Mouse (Mus musculus): ENCODE measurements around the gene Mesp1. TPM values are rescaled to one million over a fixed set of nuclear protein-coding genes. Genes with fewer than 3 reads are reported as not detected.
"Not testable (repeated sequence)": the region's sequence is repeated elsewhere in the genome, so short reads cannot be mapped to it uniquely, and the experiment has no call there.

The Mesp1 gene
- polyA plus RNA-seq, 1 experiment from 2014 or later = not detected

DNA sequence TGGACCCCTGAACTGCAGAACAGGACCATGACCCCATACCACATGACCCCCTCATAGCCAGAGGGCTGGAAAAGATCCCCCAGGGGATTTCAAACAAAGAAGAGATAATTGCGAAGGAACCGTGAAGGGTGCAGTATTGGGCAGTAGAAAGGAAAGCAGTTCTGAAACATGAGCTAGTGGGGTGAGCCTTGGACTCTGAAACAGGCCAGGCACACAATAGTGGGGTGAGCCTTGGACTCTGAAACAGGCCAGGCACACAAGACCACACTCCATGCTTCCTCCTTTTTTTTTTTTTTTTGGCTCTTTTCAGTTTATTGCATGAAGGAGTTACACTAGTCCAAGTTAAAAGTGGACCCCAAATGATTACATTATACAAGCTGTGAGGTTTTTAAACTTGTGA, 3.8 kb downstream of the Mesp1 start:
- not testable (repeated sequence) for H3K27ac ChIP-seq (ENCODE audit: poor library complexity, severe bottlenecking); H3K4me2 ChIP-seq; H3K9me3 ChIP-seq (replicated peaks); H3K4me3 ChIP-seq; H3K36me3 ChIP-seq; ATAC-seq (ENCODE audit: insufficient number of reproducible peaks, low FRiP score); H3K9ac ChIP-seq
- Histone ChIP-seq H3K27me3 (replicated peaks) (peaks cover 68% of the 10 kb centered on the region), H3K4me1 (replicated peaks) (peaks cover 23% of the 10 kb centered on the region)
- 29% methylated on average over 2 of the region's 2 CpGs for WGBS

- H3K4me1 ChIP-seq (replicated peaks) = peaks cover 7% of the 10 kb centered on the region
- no peaks in the 10 kb centered on the region for H3K36me3 ChIP-seq
- H3K9ac ChIP-seq = no peak overlapping the region
- H3K27me3 ChIP-seq (replicated peaks) = peaks cover 34% of the 10 kb centered on the region
- no peak overlapping the region for H3K4me3 ChIP-seq
- peak; percentile 16; the same call in 1 of the 2 replicates for ATAC-seq (ENCODE audit: insufficient number of reproducible peaks, low FRiP score)
- no peaks in the 10 kb centered on the region for H3K9me3 ChIP-seq (replicated peaks)
- WGBS = 18% methylated on average over 6 of the region's 6 CpGs
- H3K4me2 ChIP-seq = no peak overlapping the region
- H3K27ac ChIP-seq (ENCODE audit: poor library complexity, severe bottlenecking) = no peak overlapping the region
These were observed 7.3 kb downstream of the Mesp1 start for GRCm38 (mm10) chr7:79786295-79786694.

GRCm38 (mm10) chr7:79782516-79782855, 11.1 kb downstream of the Mesp1 start:
- no peak overlapping the region for H3K4me3 ChIP-seq
- no peak overlapping the region for H3K4me2 ChIP-seq
- no peaks in the 10 kb centered on the region for H3K36me3 ChIP-seq
- H3K9me3 ChIP-seq (replicated peaks) = no peaks in the 10 kb centered on the region
- peaks cover 10% of the 10 kb centered on the region for H3K4me1 ChIP-seq (replicated peaks)
- H3K9ac ChIP-seq = no peak overlapping the region
- 74% methylated on average over 2 of the region's 2 CpGs for WGBS
- H3K27ac ChIP-seq (ENCODE audit: poor library complexity, severe bottlenecking) = no peak overlapping the region
- peaks cover 6% of the 10 kb centered on the region; the same call in 1 of the 2 replicates for H3K27me3 ChIP-seq (replicated peaks)
- ATAC-seq (ENCODE audit: insufficient number of reproducible peaks, low FRiP score) = no peak

GRCm38 (mm10) chr7:79781826-79782515, 11.6 kb downstream of the Mesp1 start:
- H3K9ac ChIP-seq = no peak overlapping the region

GRCm38 (mm10) chr7:79780647-79781626, 12.7 kb downstream of the Mesp1 start:
- Histone ChIP-seq H3K4me2 (peak overlapping the region; percentile 64), H3K36me3 (no peaks in the 10 kb centered on the region), H3K4me3 (peak overlapping the region; percentile 31), H3K9me3 (replicated peaks) (no peaks in the 10 kb centered on the region), H3K27ac (ENCODE audit: poor library complexity, severe bottlenecking) (no peak overlapping the region), H3K9ac (peak overlapping the region; percentile 53; the same call in 1 of the 2 replicates), H3K4me1 (replicated peaks) (peaks cover 8% of the 10 kb centered on the region), H3K27me3 (replicated peaks) (no peaks in the 10 kb centered on the region)
- peak; percentile 49; the same call in 1 of the 2 replicates for ATAC-seq (ENCODE audit: insufficient number of reproducible peaks, low FRiP score)
- WGBS = 21% methylated on average over 16 of the region's 16 CpGs

More at GRCm38 (mm10) chr7:79781826-79782515, 11.6 kb downstream of the Mesp1 start:
- Histone ChIP-seq H3K27ac (ENCODE audit: poor library complexity, severe bottlenecking) (no peak overlapping the region), H3K4me1 (replicated peaks) (peaks cover 10% of the 10 kb centered on the region), H3K27me3 (replicated peaks) (peaks cover 5% of the 10 kb centered on the region; the same call in 1 of the 2 replicates), H3K4me2 (no peak overlapping the region), H3K36me3 (no peaks in the 10 kb centered on the region), H3K9me3 (replicated peaks) (no peaks in the 10 kb centered on the region), H3K4me3 (no peak overlapping the region)
- 72% methylated on average over 11 of the region's 11 CpGs for WGBS
- ATAC-seq (ENCODE audit: insufficient number of reproducible peaks, low FRiP score) = no peak

DNA sequence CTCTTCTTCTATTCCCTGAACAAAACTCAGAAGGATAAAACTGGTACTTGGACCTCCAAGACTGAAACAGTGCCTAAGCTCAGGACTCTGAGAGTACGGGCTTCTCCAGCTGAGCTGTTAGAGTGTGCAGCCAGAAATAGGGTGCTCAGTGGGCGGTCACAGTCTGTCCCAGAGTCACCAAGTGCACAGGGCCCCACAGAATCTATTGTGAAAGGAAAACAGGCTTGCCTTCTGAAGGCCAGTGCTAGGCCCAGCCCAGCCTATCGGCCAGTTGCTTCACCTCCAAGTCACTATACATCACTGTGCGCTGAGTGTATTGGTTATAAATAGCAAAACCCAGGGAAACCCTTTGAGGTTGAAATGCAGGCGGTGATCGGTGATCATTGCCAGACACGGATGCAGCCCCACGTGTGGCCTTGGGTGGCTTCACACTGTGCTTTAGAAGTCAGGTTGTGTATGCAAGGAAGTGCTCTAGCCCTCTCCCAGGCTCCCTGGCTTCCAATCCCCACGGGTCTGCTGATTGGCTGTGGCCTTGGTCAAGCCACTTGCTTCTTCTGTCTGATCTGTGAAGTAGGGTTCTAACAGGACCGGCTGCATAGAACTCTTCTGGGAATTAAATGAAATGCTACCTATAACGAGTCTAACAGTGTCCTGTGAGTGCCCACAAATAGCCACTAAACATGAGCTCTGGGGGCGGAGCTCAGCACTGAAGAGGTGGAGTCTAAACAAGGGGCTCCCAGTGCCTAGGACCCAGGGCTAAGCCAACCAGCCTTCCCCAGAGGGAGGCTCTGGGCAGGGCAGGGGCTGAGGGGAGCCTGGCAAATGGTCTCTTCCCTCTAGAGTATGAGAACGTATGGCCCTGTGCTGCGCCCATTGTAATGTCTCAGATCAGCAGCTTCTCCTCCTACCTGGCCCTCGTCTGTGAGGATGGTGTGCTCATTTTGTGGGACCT, 21.8 kb downstream of the Mesp1 start:
- peak; percentile 69 for ATAC-seq (ENCODE audit: insufficient number of reproducible peaks, low FRiP score)
- Histone ChIP-seq H3K9me3 (replicated peaks) (no peaks in the 10 kb centered on the region), H3K27ac (ENCODE audit: poor library complexity, severe bottlenecking) (peak overlapping the region; percentile 74), H3K4me3 (no peak overlapping the region), H3K9ac (no peak overlapping the region), H3K4me1 (replicated peaks) (peaks cover 29% of the 10 kb centered on the region), H3K36me3 (no peaks in the 10 kb centered on the region), H3K27me3 (replicated peaks) (no peaks in the 10 kb centered on the region), H3K4me2 (peak overlapping the region; percentile 6)
- 32% methylated on average over 15 of the region's 15 CpGs for WGBS

DNA sequence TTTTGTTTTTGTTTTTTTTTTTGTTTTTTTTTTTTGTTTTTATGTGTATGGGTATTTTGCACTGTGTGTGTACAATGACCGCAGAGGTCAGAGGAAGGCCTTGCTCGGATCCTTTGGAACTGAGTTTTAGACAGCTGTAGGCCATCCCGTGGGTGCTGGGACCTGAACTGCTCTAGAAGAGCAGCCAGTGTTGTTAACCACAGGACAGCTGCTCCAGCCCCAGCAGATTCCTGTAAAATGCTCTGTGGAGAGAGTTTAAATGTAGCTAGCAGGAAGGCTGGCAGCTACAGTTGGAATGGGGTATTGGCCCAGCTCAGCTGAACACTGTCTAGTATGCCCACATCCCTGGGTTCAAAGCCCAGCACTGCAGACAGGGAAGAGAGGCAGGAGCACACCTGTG, 23.9 kb downstream of the Mesp1 start:
- no peak for ATAC-seq (ENCODE audit: insufficient number of reproducible peaks, low FRiP score)
- H3K9ac ChIP-seq = no peak overlapping the region
- H3K27me3 ChIP-seq (replicated peaks) = no peaks in the 10 kb centered on the region
- H3K4me2 ChIP-seq = no peak overlapping the region
- H3K9me3 ChIP-seq (replicated peaks) = no peaks in the 10 kb centered on the region
- no peak overlapping the region for H3K4me3 ChIP-seq
- no peaks in the 10 kb centered on the region for H3K36me3 ChIP-seq
- H3K27ac ChIP-seq (ENCODE audit: poor library complexity, severe bottlenecking) = no peak overlapping the region
- H3K4me1 ChIP-seq (replicated peaks) = peaks cover 29% of the 10 kb centered on the region
- 80% methylated on average over 3 of the region's 3 CpGs for WGBS

- ATAC-seq (ENCODE audit: insufficient number of reproducible peaks, low FRiP score) = no peak
- no peaks in the 10 kb centered on the region for H3K36me3 ChIP-seq
- H3K4me2 ChIP-seq = no peak overlapping the region
- no peaks in the 10 kb centered on the region for H3K9me3 ChIP-seq (replicated peaks)
- WGBS = 33% methylated on average over 1 of the region's 1 CpGs
- H3K9ac ChIP-seq = no peak overlapping the region
- no peak overlapping the region for H3K4me3 ChIP-seq
- H3K27ac ChIP-seq (ENCODE audit: poor library complexity, severe bottlenecking) = no peak overlapping the region
- H3K27me3 ChIP-seq (replicated peaks) = no peaks in the 10 kb centered on the region
- peaks cover 8% of the 10 kb centered on the region; the same call in 1 of the 2 replicates for H3K4me1 ChIP-seq (replicated peaks)
These were observed 27.6 kb downstream of the Mesp1 start for GRCm38 (mm10) chr7:79765991-79766390.

GRCm38 (mm10) chr7:79762106-79762505, 31.5 kb downstream of the Mesp1 start:
- no peak overlapping the region for H3K4me3 ChIP-seq
- no peak overlapping the region for H3K27ac ChIP-seq (ENCODE audit: poor library complexity, severe bottlenecking)
- H3K36me3 ChIP-seq = no peaks in the 10 kb centered on the region
- 0 out of 2 replicates have a peak, but pooled peaks cover 2% of the 10 kb centered on the region for H3K4me1 ChIP-seq (replicated peaks)
- no peak overlapping the region for H3K9ac ChIP-seq
- H3K9me3 ChIP-seq (replicated peaks) = no peaks in the 10 kb centered on the region
- no peak overlapping the region for H3K4me2 ChIP-seq
- no peak for ATAC-seq (ENCODE audit: insufficient number of reproducible peaks, low FRiP score)
- H3K27me3 ChIP-seq (replicated peaks) = no peaks in the 10 kb centered on the region
- 70% methylated on average over 8 of the region's 8 CpGs for WGBS

DNA sequence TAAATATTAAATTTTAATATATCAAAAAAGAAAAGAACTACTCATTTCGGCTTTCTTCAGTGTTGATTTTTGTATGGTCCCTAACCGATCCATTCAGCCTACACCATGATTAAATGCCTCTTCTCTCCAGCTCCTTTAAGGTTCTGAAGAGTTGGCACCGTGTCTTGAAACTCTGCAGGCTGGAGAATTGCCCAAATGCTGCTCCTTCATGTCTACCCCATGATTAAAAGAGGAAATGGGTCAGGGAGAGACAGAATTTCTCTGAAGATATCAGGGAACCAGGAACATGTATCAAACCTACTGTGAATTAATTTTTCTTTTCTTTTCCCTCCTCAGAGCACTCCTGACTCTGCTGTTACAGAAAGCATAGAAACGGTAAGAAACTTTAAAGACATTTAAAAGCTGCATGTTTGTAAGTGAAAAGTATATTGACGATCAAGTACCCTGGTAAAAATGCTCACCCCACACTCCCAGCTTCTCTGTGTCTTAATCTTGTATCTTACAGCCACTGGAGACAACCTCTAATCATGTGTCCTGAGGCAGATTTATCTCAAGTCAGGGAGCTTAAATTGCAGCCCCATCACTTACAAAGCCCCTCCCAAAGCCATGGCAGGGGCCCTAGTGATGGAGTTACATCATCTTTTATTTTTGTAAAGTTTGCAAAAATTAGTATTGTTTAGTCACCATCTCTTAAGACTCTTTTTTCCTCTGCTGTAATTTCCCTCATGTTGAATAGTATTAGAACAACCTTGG, 32.3 kb downstream of the Mesp1 start:
- ATAC-seq (ENCODE audit: insufficient number of reproducible peaks, low FRiP score) = no peak
- Histone ChIP-seq H3K36me3 (no peaks in the 10 kb centered on the region), H3K4me3 (no peak overlapping the region), H3K4me1 (replicated peaks) (0 out of 2 replicates have a peak, but pooled peaks cover 2% of the 10 kb centered on the region), H3K9ac (no peak overlapping the region), H3K4me2 (no peak overlapping the region), H3K27ac (ENCODE audit: poor library complexity, severe bottlenecking) (no peak overlapping the region), H3K27me3 (replicated peaks) (no peaks in the 10 kb centered on the region), H3K9me3 (replicated peaks) (no peaks in the 10 kb centered on the region)
- WGBS = 59% methylated on average over 5 of the region's 5 CpGs
